Mouse (Mus musculus): ENCODE data around the gene Dnah7c.
"Not testable (repeated sequence)": the region's sequence is repeated elsewhere in the genome, so short reads cannot be mapped to it uniquely, and the experiment has no call there.

Dnah7c gene

GRCm38 (mm10) chr1:46725719-46726118 lies 300.3 kb downstream of the Dnah7c start:
- intact Hi-C loops (cut with DNase I), result not testable (repeated sequence)

- intact Hi-C loops (cut with DNase I), result not testable (repeated sequence)
These were observed 304.3 kb downstream of the Dnah7c start for GRCm38 (mm10) chr1:46729731-46730130.

- intact Hi-C loops (cut with DNase I), result not testable (repeated sequence)
These were observed 308.2 kb downstream of the Dnah7c start for GRCm38 (mm10) chr1:46733405-46734106.

GRCm38 (mm10) chr1:46734455-46734854 lies 309.1 kb downstream of the Dnah7c start:
- intact Hi-C loops (cut with DNase I), result not testable (repeated sequence)

- intact Hi-C loops (cut with DNase I), result not testable (repeated sequence)
These were observed 339.2 kb downstream of the Dnah7c start for GRCm38 (mm10) chr1:46764600-46764999.

GRCm38 (mm10) chr1:46769318-46769717 lies 343.9 kb downstream of the Dnah7c start:
- intact Hi-C loops (cut with DNase I), result not testable (repeated sequence)

- intact Hi-C loops (cut with DNase I), result not testable (repeated sequence)
These were observed 344.8 kb downstream of the Dnah7c start for GRCm38 (mm10) chr1:46770077-46770695.

- intact Hi-C loops (cut with DNase I), result not testable (repeated sequence)
These were observed 356.8 kb downstream of the Dnah7c start for GRCm38 (mm10) chr1:46782227-46782626.

- intact Hi-C loops (cut with DNase I), result no loop called here
These were observed 379.7 kb downstream of the Dnah7c start for GRCm38 (mm10) chr1:46805074-46805473.

- intact Hi-C loops (cut with DNase I), result not testable (repeated sequence)
These were observed 383.2 kb downstream of the Dnah7c start for GRCm38 (mm10) chr1:46808630-46809029.

- intact Hi-C loops (cut with DNase I), result no loop called here
These were observed 392.5 kb downstream of the Dnah7c start for GRCm38 (mm10) chr1:46817934-46818333.

- intact Hi-C loops (cut with DNase I), result no loop called here
These were observed 397.0 kb downstream of the Dnah7c start for GRCm38 (mm10) chr1:46822256-46822972.

GRCm38 (mm10) chr1:46830066-46830843 lies 404.9 kb downstream of the Dnah7c start:
- intact Hi-C loops (cut with DNase I), result no loop called here

GRCm38 (mm10) chr1:46831927-46832326 lies 406.5 kb downstream of the Dnah7c start:
- intact Hi-C loops (cut with DNase I), result no loop called here

- intact Hi-C loops (cut with DNase I), result no loop called here
These were observed 418.0 kb downstream of the Dnah7c start for GRCm38 (mm10) chr1:46843406-46843805.

- intact Hi-C loops (cut with DNase I), result no loop called here
These were observed 418.9 kb downstream of the Dnah7c start for GRCm38 (mm10) chr1:46844281-46844680.

- intact Hi-C loops (cut with DNase I), result loop anchor here (5.0 kb wide), 1 partner anchor 127 kb away; no protein-coding TSS in a partner anchor
These were observed 419.8 kb downstream of the Dnah7c start for GRCm38 (mm10) chr1:46845221-46845620.

GRCm38 (mm10) chr1:46849758-46850157 lies 424.4 kb downstream of the Dnah7c start:
- intact Hi-C loops (cut with DNase I), result loop anchor here (5.0 kb wide), 2 partner anchors 123 to 267 kb away; no protein-coding TSS in a partner anchor

- intact Hi-C loops (cut with DNase I), result loop anchor here (5.0 kb wide), 1 partner anchor 269 kb away; no protein-coding TSS in a partner anchor
These were observed 426.2 kb downstream of the Dnah7c start for GRCm38 (mm10) chr1:46851586-46851985.

- intact Hi-C loops (cut with DNase I), result loop anchor here (5.0 kb wide), 1 partner anchor 270 kb away; no protein-coding TSS in a partner anchor
These were observed 426.8 kb downstream of the Dnah7c start for GRCm38 (mm10) chr1:46852216-46852599.
